Mouse (Mus musculus) G1E (cell line): ENCODE results near the gene Ankle1. TPM values are rescaled to one million over a fixed set of nuclear protein-coding genes. Genes with fewer than 3 reads are reported as not detected.

Source experiments
- ATAC-seq: 2 replicates; pipeline ENCODE4 v1.8.0; 2016; ENCODE audit warnings: mild to moderate bottlenecking; ENCODE audit not compliant: insufficient number of reproducible peaks, poor library complexity, low FRiP score, severe bottlenecking; ENCODE audit errors: extremely low read depth
- DNase-seq: peaks from one replicate; pipeline ENCODE4 v3.0.0; 2012; ENCODE audit warnings: low spot score
- H3K27me3 ChIP-seq: 2 replicates; pipeline ENCODE4 v1.6.1; 2012; ENCODE audit warnings: mild to moderate bottlenecking, low read length, inconsistent platforms; ENCODE audit not compliant: insufficient read depth
- H3K36me3 ChIP-seq: replicated peaks from 2 replicates; pipeline ENCODE3; 2012; ENCODE audit warnings: mild to moderate bottlenecking, inconsistent platforms
- H3K4me1 ChIP-seq: 2 replicates; pipeline ENCODE4 v1.6.1; 2012; ENCODE audit warnings: low read depth, low read length, inconsistent platforms, mixed read lengths; ENCODE audit not compliant: insufficient read depth
- H3K4me3 ChIP-seq: 2 replicates; pipeline ENCODE4 v1.5.1; 2012; ENCODE audit warnings: low read depth, mild to moderate bottlenecking, inconsistent platforms, low read length, moderate library complexity, mixed read lengths
- H3K9me3 ChIP-seq: replicated peaks from 2 replicates; pipeline ENCODE4 v1.6.1; 2012; ENCODE audit warnings: inconsistent platforms
- CTCF ChIP-seq: IDR thresholded peaks from 2 replicates; pipeline ENCODE4 v1.5.1; 2012; ENCODE audit warnings: low read depth, low read length, inconsistent platforms, mixed read lengths
- GATA1 ChIP-seq: IDR thresholded peaks from 2 replicates; pipeline ENCODE4 v1.6.1; 2012; ENCODE audit warnings: borderline replicate concordance, low read length, inconsistent platforms, mixed read lengths
- GATA2 ChIP-seq: IDR thresholded peaks from 2 replicates; pipeline ENCODE4 v1.6.1; 2012; ENCODE audit warnings: low read depth, low read length, inconsistent platforms, borderline replicate concordance
- POLR2AphosphoS5 ChIP-seq: IDR thresholded peaks from 2 replicates; pipeline ENCODE4 v1.6.1; 2012; ENCODE audit warnings: low read depth, low read length, inconsistent platforms; ENCODE audit not compliant: insufficient replicate concordance
- TAL1 ChIP-seq: conservative IDR thresholded peaks from 2 replicates; pipeline ENCODE4 v1.6.1; 2012; ENCODE audit warnings: low read depth, low read length, inconsistent platforms, mixed read lengths
- polyA plus RNA-seq: library from polyadenylated mRNA; stranded (reverse); fragments of >175 nt; gene quantifications from 2 replicates; pipeline ENCODE4 v1.2.3, GENCODE M21; 2012
- total RNA-seq, 2 experiments: library from RNA; stranded (forward) in 1 of 2; stranded (reverse) in 1 of 2; fragments of 200-1000 nt in 1 of 2; fragments of >200 nt in 1 of 2; fragmentation: Nextera tagmentation in 1 of 2; gene quantifications; 2 replicates each; pipeline ENCODE4 v1.2.3; 2014 to 2017

Ankle1 gene
- total and polyA plus RNA-seq, 3 experiments = 9.8 to 16.2 (median 13.7) TPM

DNA sequence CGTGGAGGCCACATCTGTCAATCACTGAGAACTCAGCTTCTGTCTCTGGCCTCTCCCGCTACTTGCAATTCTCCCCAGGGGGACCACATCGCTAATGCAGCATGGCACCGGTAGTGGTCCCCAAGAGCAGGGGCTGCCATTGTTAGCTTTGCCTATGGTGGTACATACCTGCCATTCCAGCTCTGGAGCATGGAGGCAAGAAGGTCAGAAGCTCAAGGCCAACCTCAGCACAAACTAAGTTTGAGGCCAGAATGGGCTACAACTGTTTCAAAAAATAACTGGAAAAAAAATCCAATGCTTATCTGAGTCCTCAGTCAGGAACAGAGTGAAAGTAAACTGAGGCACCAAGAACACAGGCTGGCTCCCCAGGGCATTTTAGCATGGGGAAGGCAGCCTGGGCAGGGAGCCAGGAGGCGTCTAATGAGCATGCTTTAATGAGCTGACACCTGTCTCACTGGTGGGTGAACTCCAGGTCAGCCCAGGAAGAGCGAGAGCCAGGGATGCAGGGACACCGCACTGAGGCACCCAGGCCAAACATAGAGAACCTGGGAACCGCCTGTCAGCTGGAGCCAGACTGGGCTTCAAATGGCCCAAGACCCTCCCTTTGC lies 29.3 kb upstream of the Ankle1 start:
- DNase-seq = no peak
- no peak overlapping the region; the same call in 1 of the 2 replicates for H3K4me3 ChIP-seq
- ATAC-seq = no peak
- peaks cover 65% of the 10 kb centered on the region for H3K36me3 ChIP-seq
- peaks cover 8% of the 10 kb centered on the region for H3K9me3 ChIP-seq
- peaks cover 55% of the 10 kb centered on the region for H3K4me1 ChIP-seq
- TF ChIP-seq CTCF (no peak), GATA1 (no peak), TAL1 (no peak)
- peaks cover 13% of the 10 kb centered on the region for H3K27me3 ChIP-seq

DNA sequence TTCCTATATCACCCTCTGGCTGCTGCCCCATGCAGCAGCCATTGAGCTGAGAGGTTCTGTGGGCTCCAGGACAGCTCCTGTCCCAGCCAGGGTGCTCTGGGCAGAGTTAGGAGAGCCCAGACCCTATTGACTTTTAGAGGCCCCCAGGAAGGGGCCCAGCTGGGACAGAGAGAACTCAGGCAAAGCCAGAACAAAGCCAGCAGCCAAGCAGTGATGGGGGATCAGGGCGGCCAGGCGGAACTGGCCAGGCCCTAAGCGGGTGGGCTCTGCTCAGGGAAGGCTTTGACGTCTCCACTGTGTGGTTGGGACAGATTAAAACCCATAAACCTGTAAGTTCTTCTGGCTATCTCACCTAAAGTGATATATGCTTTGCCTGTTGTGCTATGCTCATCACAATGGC lies 26.8 kb upstream of the Ankle1 start:
- TF ChIP-seq POLR2AphosphoS5 = no peak
- TF ChIP-seq TAL1 = no peak
- no peak for TF ChIP-seq CTCF
- TF ChIP-seq GATA2 = no peak
- no peak for TF ChIP-seq GATA1
- H3K4me3 ChIP-seq = no peak overlapping the region
- peaks cover 57% of the 10 kb centered on the region for H3K4me1 ChIP-seq
- no peak for DNase-seq
- no peak for ATAC-seq
- peaks cover 47% of the 10 kb centered on the region for H3K36me3 ChIP-seq
- H3K27me3 ChIP-seq = peaks cover 19% of the 10 kb centered on the region
- H3K9me3 ChIP-seq = peaks cover 8% of the 10 kb centered on the region

DNA sequence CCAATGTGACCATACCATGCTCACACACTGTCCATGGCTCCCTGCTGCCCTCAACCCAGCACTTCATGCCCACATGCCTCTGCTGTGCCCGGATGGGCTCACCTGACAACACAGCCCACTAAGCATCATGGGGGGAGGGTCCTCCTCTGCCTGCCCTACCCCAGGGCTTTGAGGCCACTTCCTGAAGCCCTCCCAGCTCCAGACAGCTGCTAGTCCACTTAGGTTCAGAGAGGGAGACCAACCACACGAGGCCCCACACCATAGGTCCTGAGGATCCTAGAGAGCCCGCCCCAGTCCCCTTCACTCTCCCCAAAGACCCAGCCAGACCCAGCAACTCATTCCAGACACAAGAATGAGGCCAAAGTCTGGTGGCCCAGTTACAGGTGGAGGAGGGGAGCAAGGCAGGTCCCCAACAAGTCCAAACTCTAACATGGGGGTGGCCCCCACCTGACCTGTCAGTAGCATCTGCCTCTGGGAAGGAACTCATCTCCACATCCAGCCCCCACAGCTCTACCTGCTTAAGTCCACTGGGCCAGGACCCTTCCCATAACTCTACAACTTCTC lies 26.2 kb upstream of the Ankle1 start:
- H3K27me3 ChIP-seq = peaks cover 19% of the 10 kb centered on the region
- no peak overlapping the region; the same call in 1 of the 2 replicates for H3K4me3 ChIP-seq

DNA sequence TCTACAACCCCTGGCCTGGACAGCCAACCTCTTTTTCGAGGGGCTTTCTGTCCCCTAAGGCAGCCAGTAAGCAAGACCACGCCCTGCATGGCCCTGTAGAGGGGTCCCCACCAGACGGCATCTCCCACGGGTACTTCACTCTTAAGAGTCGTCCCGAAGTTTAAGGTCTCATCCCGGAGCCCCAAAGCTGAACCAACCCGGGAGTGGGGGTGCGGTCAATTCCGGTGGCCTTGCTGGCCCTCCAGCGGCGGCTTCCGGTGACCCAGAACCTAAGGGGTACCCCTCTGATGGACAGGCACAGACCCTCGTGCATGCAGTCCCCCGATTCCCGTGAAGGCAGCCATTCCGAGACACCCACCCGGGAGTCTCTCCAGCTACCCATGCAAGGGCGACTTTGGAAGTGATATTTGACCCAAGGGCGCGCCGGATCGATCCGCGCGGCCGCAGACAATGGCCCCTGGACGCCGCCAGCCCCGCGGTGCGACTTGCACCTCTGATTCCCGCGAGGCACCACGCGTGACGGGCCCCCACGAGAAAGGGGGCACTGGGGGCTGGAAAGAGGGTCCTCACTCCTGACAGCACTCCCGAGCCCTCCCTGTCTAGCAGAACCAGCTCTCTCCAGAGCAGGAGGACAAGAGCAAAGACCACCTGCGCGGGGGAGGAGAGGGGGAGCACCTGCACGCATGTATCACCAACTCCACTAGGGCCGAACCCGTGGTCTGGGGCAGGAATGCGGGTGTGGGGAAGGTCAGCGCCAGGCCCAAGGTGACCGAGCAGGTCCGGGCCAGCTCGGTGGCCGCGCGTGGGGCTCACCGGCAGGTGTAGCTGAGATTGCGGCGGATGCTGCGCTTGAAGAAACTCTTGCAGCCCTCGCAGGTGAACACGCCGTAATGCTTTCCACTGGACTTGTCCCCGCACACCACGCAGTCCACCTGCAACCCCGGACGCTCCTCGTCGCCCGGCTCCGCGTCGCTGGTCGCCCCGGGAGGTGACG lies 25.3 kb upstream of the Ankle1 start:
- DNase-seq = no peak
- Histone ChIP-seq H3K9me3 (peaks cover 8% of the 10 kb centered on the region), H3K4me3 (peak overlapping the region; percentile 77), H3K27me3 (peaks cover 19% of the 10 kb centered on the region), H3K4me1 (peaks cover 46% of the 10 kb centered on the region), H3K36me3 (peaks cover 32% of the 10 kb centered on the region)
- no peak for TF ChIP-seq POLR2AphosphoS5
- no peak for TF ChIP-seq GATA2
- no peak for TF ChIP-seq GATA1
- TF ChIP-seq TAL1 = no peak
- TF ChIP-seq CTCF = no peak
- no peak for ATAC-seq

More for the DNA sequence above, 26.2 kb upstream of the Ankle1 start:
- Histone ChIP-seq H3K4me1 (peaks cover 55% of the 10 kb centered on the region), H3K36me3 (peaks cover 41% of the 10 kb centered on the region), H3K9me3 (peaks cover 8% of the 10 kb centered on the region)
- TF ChIP-seq GATA2 (no peak), TAL1 (no peak), POLR2AphosphoS5 (no peak), CTCF (no peak)
- no peak for DNase-seq
- no peak for ATAC-seq

DNA sequence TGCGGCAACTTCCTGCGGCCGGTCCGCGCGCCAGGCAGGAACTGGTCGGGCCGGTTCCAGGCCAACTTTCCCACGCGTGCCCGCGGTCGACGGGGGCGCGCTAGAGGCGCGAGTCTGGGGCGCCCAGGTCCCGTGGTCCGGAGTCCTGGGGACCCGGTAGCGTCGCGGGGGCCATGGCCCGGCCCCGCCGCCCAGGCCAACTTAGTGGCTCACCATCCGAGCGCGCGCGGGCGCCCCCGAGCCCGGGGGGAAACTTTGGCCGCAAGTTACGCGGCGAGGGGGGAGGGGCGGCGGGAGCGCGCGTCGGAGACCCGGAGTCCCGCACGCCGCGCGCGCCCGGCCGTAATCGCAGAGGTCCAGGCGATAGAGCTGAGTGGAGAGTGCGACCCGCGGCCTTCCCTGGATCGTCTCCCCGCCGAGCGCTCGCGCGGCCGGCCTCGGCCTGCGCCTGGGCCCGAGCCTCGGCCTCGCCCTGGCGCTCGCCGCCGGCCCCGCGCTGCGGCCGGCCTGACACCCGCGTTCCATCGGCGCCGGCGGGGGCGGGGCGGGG lies 24.3 kb upstream of the Ankle1 start, which contains the start of gene Nr2f6:
TSS of gene Nr2f6 (minus strand) at position 540 of the 550 bp plus-strand sequence.
- Histone ChIP-seq H3K4me3 (peak within 1 kb of the TSS; percentile 77), H3K4me1 (peaks cover 44% of the 10 kb centered on the region), H3K27me3 (peaks cover 19% of the 10 kb centered on the region), H3K9me3 (no peaks in the 10 kb centered on the region), H3K36me3 (peaks cover 22% of the 10 kb centered on the region)
- ATAC-seq = no peak
- DNase-seq = peak; percentile 48
- no peak for TF ChIP-seq POLR2AphosphoS5
- TF ChIP-seq GATA2 = no peak
- TF ChIP-seq CTCF = no peak
- TF ChIP-seq TAL1 = no peak
- TF ChIP-seq GATA1 = no peak
